Mouse (Mus musculus): ENCODE results near the gene Ints4. TPM values are rescaled to one million over a fixed set of nuclear protein-coding genes. Genes with fewer than 3 reads are reported as not detected.

Ints4 gene
- polyA plus RNA-seq, 1 experiment: 52.8 TPM

GRCm38 (mm10) chr7:97514786-97515185 is 34.0 kb downstream of the Ints4 start:
- Histone ChIP-seq H3K4me3 (ENCODE audit: insufficient read depth, low read length) (no peak overlapping the region), H3K27ac (ENCODE audit: insufficient read depth, low read length) (no peak overlapping the region), H3K4me1 (ENCODE audit: control insufficient read depth, insufficient read depth, low read length) (no peaks in the 10 kb centered on the region)
- TF ChIP-seq POLR2A (IDR thresholded peaks at IDR 0.05; ENCODE audit: extremely low read depth, insufficient read depth, low read length) (no peak), CTCF (IDR thresholded peaks at IDR 0.05; ENCODE audit: extremely low read depth, insufficient read depth, low read length) (no peak)

GRCm38 (mm10) chr7:97519935-97520334 is 39.2 kb downstream of the Ints4 start:
- no peak for TF ChIP-seq CTCF (IDR thresholded peaks at IDR 0.05; ENCODE audit: extremely low read depth, insufficient read depth, low read length)
- TF ChIP-seq POLR2A (IDR thresholded peaks at IDR 0.05; ENCODE audit: extremely low read depth, insufficient read depth, low read length): no peak
- no peaks in the 10 kb centered on the region for H3K4me1 ChIP-seq (ENCODE audit: control insufficient read depth, insufficient read depth, low read length)
- no peak overlapping the region for H3K27ac ChIP-seq (ENCODE audit: insufficient read depth, low read length)
- no peak overlapping the region for H3K4me3 ChIP-seq (ENCODE audit: insufficient read depth, low read length)

GRCm38 (mm10) chr7:97535531-97535930 is 54.8 kb downstream of the Ints4 start:
- Histone ChIP-seq H3K4me1 (ENCODE audit: control insufficient read depth, insufficient read depth, low read length) (no peaks in the 10 kb centered on the region), H3K27ac (ENCODE audit: insufficient read depth, low read length) (no peak overlapping the region), H3K4me3 (ENCODE audit: insufficient read depth, low read length) (no peak overlapping the region)
- TF ChIP-seq CTCF (IDR thresholded peaks at IDR 0.05; ENCODE audit: extremely low read depth, insufficient read depth, low read length) (no peak), POLR2A (IDR thresholded peaks at IDR 0.05; ENCODE audit: extremely low read depth, insufficient read depth, low read length) (no peak)

- Histone ChIP-seq H3K4me1 (ENCODE audit: control insufficient read depth, insufficient read depth, low read length) (no peaks in the 10 kb centered on the region), H3K4me3 (ENCODE audit: insufficient read depth, low read length) (no peak overlapping the region), H3K27ac (ENCODE audit: insufficient read depth, low read length) (no peak overlapping the region)
- TF ChIP-seq CTCF (IDR thresholded peaks at IDR 0.05; ENCODE audit: extremely low read depth, insufficient read depth, low read length): no peak
- TF ChIP-seq POLR2A (IDR thresholded peaks at IDR 0.05; ENCODE audit: extremely low read depth, insufficient read depth, low read length): no peak
These were observed 55.8 kb downstream of the Ints4 start for GRCm38 (mm10) chr7:97536571-97536970.

GRCm38 (mm10) chr7:97546462-97546861 is 65.7 kb downstream of the Ints4 start:
- H3K4me3 ChIP-seq (ENCODE audit: insufficient read depth, low read length): no peak overlapping the region
- H3K27ac ChIP-seq (ENCODE audit: insufficient read depth, low read length): no peak overlapping the region
- H3K4me1 ChIP-seq (ENCODE audit: control insufficient read depth, insufficient read depth, low read length): no peaks in the 10 kb centered on the region
- TF ChIP-seq POLR2A (IDR thresholded peaks at IDR 0.05; ENCODE audit: extremely low read depth, insufficient read depth, low read length) (no peak), CTCF (IDR thresholded peaks at IDR 0.05; ENCODE audit: extremely low read depth, insufficient read depth, low read length) (no peak)

GRCm38 (mm10) chr7:97549301-97549700 is 68.5 kb downstream of the Ints4 start:
- TF ChIP-seq POLR2A (IDR thresholded peaks at IDR 0.05; ENCODE audit: extremely low read depth, insufficient read depth, low read length): no peak
- TF ChIP-seq CTCF (IDR thresholded peaks at IDR 0.05; ENCODE audit: extremely low read depth, insufficient read depth, low read length): no peak
- no peaks in the 10 kb centered on the region for H3K4me1 ChIP-seq (ENCODE audit: control insufficient read depth, insufficient read depth, low read length)

GRCm38 (mm10) chr7:97550673-97551072 is 69.9 kb downstream of the Ints4 start:
- Histone ChIP-seq H3K27ac (ENCODE audit: insufficient read depth, low read length) (no peak overlapping the region), H3K4me1 (ENCODE audit: control insufficient read depth, insufficient read depth, low read length) (no peaks in the 10 kb centered on the region), H3K4me3 (ENCODE audit: insufficient read depth, low read length) (no peak overlapping the region)
- TF ChIP-seq POLR2A (IDR thresholded peaks at IDR 0.05; ENCODE audit: extremely low read depth, insufficient read depth, low read length) (no peak), CTCF (IDR thresholded peaks at IDR 0.05; ENCODE audit: extremely low read depth, insufficient read depth, low read length) (no peak)

More at GRCm38 (mm10) chr7:97549301-97549700, 68.5 kb downstream of the Ints4 start:
- H3K27ac ChIP-seq (ENCODE audit: insufficient read depth, low read length): no peak overlapping the region
- H3K4me3 ChIP-seq (ENCODE audit: insufficient read depth, low read length): no peak overlapping the region

GRCm38 (mm10) chr7:97563576-97563975 is 82.8 kb downstream of the Ints4 start:
- Histone ChIP-seq H3K4me3 (ENCODE audit: insufficient read depth, low read length) (no peak overlapping the region), H3K27ac (ENCODE audit: insufficient read depth, low read length) (no peak overlapping the region), H3K4me1 (ENCODE audit: control insufficient read depth, insufficient read depth, low read length) (no peaks in the 10 kb centered on the region)
- no peak for TF ChIP-seq POLR2A (IDR thresholded peaks at IDR 0.05; ENCODE audit: extremely low read depth, insufficient read depth, low read length)

GRCm38 (mm10) chr7:97569372-97569771 is 88.6 kb downstream of the Ints4 start:
- H3K4me1 ChIP-seq (ENCODE audit: control insufficient read depth, insufficient read depth, low read length): no peaks in the 10 kb centered on the region
- TF ChIP-seq CTCF (IDR thresholded peaks at IDR 0.05; ENCODE audit: extremely low read depth, insufficient read depth, low read length): no peak

GRCm38 (mm10) chr7:97570389-97570788 is 89.6 kb downstream of the Ints4 start:
- TF ChIP-seq POLR2A (IDR thresholded peaks at IDR 0.05; ENCODE audit: extremely low read depth, insufficient read depth, low read length): no peak
- no peak for TF ChIP-seq CTCF (IDR thresholded peaks at IDR 0.05; ENCODE audit: extremely low read depth, insufficient read depth, low read length)
- no peaks in the 10 kb centered on the region for H3K4me1 ChIP-seq (ENCODE audit: control insufficient read depth, insufficient read depth, low read length)
- no peak overlapping the region for H3K4me3 ChIP-seq (ENCODE audit: insufficient read depth, low read length)
- no peak overlapping the region for H3K27ac ChIP-seq (ENCODE audit: insufficient read depth, low read length)

More at GRCm38 (mm10) chr7:97569372-97569771, 88.6 kb downstream of the Ints4 start:
- H3K4me3 ChIP-seq (ENCODE audit: insufficient read depth, low read length): no peak overlapping the region
- no peak overlapping the region for H3K27ac ChIP-seq (ENCODE audit: insufficient read depth, low read length)
